Mouse (Mus musculus) CD8-positive naive resting alpha-beta T cell, adult 2 months (primary cell): ENCODE measurements around the gene Cfap74.

Experiments used
- DNase-seq, 2 experiments: peaks; one replicate each; pipeline ENCODE4 v3.0.0; 2022; ENCODE audit warnings: low read depth in 2 of 2, low spot score in 2 of 2

The Cfap74 gene

DNA sequence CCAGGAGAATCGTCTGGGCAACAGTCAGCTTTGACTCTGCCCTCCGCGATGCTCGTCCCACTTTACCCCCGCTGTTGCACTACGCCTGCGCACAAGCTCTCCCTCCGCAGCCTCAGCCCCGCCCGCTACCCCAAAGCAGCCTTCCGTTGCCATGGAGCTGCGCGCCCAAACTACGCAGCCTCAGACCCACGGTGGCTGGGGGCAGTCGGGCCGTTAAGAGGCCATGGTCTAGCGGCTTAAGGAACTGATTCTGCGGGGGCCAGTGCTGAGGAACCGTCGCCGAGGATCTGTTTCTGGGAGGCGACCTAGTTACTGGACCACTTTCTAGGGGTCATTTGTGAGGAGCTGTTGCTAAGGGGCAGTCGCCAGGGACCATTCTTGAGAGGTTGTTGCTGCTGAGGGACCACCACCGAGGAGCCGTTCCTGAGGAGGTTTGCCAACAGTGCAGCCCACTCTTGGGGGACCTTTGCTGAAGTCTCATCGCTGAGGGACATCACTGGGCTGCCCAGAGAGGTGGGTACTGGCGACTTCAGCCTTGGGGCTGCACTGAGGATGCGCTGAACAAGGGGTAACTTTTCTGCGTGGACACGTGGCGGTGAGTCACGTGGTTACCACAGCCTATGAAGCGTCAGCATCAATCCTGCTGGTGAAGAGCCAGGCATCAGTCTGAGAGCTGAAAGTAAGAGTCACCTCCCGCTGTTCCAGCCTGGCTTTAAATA is at the start of gene Cfap74:
Gene Cfap74 (plus strand): TSS at position 133 of the 719 bp plus-strand sequence.
- DNase-seq, result peak; percentile 42 to 67

DNA sequence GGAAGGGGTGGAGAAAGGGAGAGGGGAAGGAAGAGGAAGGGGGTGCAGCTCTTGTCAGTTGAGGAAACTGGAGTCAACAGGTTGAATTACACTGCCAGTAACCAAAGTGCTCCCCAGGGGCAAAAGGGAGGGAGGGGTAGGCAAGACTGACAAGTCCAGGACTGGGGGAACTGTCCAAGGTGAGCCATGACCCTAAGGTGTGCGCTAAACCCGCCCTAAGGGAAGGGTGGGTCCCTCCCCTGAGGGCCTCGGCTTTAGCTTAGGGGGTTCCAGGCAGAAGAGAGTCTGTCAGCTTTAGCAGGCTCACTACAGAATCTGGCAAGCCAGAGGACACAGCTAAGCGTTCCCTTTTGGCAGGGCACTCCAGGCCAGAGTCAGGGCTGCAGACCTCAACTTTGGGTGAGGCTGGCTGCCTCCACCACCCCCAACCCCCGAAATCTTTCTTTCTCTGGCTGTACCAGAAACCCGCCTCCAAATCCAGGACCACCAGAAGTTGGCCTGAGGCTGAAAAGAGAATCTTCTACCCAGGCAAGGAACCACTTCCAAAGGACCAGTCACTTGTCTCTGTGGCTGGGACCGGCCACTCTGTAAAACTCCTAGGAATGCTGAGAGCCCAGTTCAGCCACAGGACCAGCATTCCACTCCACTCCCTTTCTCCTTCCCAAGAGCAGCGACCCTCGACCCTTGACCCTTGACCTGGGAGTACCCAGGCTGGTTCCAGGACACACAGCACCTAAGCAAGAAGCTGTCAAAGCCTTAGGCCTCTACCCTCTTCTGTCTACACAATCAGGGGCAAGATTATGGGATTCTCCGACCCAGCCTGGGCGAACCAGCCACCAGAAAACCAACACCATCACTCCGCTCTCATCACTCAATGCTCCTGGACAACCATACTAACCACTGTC is 49.2 kb upstream of the Cfap74 start:
- DNase-seq, result no peak

DNA sequence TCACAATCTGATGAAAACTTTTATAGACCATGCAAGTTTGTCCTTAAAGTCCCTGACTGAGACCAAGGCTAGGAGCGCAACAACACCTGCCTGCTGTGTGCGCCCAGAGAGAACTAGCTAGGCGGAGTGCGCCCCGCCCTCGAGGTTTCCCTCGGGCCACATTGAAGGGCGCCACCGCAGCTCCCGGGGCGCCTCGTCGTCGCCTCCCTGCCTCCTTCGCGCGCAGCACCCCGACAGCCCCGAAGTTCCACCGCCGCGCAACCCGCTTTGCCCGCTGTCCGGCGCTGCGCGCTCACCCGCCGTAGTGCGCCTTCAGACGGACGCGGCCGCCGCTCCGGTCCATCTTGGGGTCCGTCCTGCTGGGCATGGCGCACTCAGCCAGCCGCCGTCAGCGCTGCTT is 48.1 kb upstream of the Cfap74 start:
- DNase-seq, result no peak

DNA sequence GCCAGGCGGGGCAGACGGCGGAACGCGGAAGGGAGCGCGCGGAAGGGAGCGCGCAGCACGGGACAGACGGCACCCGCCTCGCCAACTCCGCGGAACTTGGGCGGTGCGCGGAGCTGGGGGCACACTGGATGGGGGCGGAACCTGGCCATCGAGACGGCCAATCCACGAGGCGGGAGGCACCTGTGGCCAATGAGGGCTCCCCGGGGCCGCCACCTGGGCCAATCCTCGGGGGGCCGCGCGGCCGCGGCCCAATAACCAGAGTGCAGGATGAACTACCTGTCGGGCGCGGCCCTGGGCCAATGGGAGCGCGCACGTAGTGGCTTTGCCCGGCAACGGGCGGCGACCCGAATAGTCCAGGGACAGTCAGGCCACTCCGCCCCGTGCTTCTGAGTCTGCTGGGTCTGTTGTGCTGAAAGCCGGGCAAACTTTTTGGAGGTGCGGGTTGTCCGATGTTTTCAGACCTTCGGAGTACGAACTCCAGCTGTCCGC is 47.6 kb upstream of the Cfap74 start, which contains the start of gene Prkcz:
Gene Prkcz (minus strand): TSS at position 59 of the 489 bp plus-strand sequence.
- DNase-seq, result peak; percentile 86 to 89

DNA sequence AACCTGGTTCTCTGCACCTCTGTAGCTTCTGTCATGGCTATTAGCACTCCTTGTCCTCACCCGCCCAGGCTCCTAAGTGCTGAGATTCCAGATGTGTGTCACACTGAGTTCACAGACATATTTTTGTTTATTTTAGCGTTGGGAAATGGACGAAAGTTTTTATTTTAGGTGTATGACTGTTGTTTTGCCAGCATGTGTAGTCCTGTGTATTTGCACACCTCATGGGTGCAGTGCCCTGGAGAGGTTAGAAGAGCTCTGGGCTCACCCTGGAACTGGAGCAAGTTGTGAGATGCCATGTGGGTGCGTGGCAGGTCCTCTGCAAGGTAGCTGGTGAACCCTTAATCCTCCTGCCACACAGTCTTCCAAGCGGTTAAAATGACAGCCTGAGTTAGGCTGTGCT is 46.5 kb upstream of the Cfap74 start:
- DNase-seq, result no peak

DNA sequence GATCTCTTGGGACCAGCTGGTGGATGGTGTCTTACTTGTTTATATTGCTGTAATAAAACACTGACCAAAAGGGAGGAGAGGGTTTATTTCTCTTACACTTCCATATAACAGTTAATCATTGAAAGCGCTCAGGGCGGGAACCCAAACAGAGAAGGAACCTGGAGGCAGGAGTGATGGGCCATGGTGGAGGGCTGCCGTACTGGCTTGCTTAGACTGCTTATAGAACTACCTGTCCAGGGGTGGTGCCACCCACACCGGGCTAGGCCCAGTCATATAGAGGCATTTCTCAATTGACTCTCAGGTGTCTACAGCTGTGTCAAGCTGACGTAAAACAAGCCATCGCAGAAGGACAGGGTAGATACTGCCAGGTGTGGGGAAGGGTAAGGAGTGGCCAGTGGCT is 42.2 kb upstream of the Cfap74 start:
- DNase-seq, result no peak

DNA sequence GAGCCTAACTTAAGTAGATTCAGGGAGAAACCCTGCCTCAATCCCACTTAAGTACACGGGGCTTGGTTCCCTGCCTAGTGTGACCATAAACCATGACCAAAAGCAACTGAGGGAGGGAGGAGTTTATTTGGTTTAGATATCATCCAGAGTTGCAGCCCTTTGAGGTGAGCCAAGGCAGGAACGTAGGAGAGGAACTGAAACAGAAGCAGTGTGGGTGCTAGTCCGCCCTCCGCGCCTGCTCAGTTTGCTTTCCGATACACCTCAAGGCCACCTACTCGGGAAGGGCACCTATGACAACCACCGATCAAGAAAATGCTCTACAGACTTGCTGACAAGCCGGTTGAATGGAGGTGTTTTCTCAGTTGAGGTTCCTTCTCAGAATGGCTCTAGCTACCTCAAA is 41.3 kb upstream of the Cfap74 start:
- DNase-seq, result no peak

DNA sequence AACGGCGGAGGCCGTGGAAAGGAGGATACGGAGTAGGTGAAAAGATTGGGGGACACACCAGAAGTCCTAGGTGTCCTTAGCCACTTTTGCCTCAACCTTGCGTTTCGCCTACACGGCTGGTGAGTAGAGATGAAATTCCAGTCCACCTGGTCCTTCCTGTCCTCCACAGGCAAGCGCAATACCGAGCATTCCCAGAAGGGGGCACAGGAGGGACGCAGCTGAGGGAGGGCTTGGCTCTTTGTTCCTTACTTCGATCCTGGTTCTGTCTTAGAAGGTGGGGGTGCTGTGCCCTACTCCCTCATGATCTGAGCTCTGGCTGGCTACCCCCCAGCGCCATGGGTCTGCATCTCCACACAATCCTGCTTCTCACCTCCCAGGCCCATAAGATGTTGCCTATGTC is 40.3 kb upstream of the Cfap74 start:
- DNase-seq, result peak; percentile 55 to 74

DNA sequence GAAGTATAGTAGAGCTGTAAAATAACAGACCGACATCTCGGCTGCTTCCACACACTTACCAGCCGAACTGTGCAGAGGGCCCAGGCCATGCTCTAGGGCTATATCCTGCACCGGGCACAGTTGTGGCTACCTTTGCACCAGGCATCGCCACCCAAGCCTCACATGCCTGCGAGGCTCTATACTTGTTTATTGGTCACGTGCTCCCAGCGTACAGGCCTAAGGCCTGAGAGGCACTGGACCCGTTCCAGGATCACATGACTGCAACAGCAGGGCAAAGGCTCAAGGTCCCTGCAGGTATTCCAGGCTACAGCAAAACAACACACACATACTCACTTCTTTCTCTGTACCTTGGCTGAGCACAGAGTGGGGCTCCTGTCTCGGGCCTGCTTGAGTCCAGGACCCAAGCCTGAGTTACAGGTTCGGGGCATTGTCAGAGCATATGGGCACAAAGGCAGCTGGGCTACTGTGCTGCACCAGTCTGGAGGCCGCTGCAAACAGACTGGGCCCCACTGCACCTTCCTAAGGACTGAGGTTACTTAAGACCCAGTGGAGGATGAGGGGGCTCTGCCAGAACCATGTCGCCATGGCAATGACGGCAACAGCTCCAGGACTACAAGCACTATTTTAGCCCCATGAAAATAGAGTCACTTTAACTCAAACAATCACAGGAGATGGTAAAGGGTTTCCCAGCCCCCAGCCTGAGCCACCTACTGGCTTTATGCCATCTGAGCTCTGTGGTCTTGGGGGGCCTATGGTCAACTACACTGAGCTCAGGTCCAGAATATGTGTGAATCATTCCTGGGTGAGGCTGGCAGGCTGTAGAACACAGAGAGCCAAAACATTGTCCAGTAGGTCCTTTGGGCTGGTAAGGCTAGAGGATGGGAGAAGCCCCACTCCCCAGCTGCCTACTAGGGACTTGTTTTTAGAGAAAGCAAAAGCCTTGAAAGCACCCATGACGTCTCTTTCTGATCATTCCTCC is 38.0 kb upstream of the Cfap74 start:
- no peak for DNase-seq

DNA sequence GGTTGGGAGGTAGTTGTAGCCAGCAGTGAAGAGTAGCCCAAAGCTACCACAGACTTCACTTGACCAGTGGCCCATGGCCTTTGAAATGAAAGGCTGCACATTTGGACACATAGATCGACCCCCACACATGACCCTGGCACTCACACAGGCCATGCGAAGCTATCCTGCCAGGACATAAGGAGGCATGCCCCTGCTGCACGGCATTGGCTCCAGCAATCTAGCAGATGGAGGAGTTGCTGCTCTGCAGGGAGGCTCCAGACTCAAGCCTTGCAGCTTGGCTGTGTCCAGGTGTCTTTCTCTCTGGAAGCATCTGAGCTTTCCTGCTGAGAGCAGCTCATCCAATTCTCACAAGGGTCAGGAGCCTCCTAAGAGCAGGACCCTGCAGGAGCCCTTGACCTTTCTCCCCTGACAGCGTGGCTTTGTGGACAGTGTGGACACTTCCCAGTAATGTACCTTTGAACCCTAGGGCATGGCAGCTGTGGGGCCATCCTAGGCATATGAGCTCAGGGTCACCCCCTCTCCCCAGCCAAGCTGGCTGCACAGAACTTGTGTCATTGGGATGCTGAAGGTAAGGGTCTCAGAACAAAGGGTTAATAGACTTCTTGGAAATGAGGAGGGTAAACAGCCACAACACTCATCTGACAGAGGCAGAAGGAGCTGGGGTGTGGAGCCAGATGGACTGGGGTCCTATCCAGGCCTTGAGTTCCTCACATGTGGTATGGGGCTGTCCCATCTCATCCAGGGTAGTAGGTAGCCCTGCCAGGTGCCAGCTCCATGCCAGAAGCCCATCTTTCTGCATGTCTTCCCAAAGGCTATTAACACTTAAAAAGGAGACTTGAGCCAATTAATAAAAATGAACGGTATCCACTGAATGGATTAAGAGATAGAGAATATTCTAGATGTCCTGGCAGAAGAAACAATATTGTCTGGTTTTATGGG is 36.9 kb upstream of the Cfap74 start:
- DNase-seq, result no peak

DNA sequence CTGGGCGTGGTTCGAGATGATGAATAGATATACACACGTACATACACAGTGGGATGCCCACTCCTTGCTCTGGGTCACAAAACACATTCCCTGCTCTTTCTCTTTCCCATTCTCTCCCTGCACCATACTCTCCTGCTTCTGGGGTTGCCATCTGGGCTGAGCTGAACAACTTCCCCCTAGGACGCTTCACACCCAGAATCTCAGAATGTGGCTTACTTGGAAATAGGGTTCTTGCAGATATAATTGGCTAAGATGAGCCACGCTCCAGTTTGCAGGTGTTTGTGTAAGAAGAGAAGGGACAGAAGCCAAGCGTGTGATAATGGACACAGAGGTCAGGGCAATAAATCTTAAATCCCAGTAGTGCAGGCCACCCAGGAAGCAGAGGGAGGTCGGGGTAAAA is 27.0 kb upstream of the Cfap74 start:
- no peak for DNase-seq

DNA sequence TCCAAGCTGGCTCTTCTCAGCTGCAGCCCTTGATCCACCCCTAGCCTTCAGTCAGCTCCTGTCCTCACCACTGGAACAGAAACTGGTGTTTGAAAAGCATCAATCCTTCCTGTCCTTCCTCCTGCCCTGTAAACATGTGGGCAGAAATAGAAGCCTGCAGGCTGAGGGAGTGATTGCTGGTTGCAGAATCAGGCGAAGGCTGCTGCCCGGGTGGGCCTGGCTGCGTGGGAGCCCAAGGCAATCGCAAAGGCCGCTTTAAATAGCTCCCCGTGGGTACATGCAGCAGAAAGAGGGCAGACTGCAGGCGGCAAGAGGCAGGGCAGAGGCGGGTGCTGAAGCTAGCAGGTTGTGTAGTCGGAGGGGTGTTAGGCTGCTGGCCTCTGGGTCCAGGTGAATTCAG is 26.2 kb upstream of the Cfap74 start:
- DNase-seq, result no peak

DNA sequence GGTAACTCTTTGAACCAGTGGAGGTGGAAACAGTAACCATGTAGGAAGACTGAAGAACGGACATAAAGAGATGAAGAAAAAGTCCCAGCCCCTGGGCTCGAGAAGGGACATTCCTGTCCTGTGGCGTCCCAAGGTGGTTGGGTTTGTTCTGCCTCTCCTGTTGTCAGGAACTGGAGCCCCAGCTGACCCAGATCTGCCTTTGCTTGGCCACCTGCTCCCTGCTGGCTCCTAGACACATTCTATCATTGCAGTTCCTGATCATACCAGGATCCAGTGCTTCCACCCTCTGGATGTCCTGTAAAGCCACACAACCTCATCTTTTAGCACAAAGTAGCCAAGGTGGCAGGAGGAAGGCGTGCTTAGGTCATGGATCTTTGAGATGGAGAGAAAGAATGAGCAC is 25.7 kb upstream of the Cfap74 start:
- DNase-seq, result no peak

DNA sequence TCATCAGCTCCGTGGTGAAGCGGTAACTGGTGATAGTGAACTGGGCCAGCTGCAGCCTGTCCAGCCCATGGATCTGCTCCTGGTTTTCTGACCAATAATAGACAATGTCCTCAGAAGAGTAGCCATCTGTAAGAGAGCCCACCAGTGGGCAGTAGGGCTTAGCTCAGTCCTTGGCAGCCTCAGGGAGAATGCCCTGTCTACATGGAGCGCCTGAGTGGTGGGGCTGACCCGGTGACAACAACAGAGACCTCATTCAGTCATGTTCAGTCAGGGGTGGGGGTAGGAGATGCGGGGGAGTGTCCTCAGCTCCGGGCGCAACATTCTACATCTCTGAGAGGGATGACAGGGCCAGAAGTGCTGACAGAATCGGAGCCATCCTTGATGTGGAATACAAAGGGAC is 21.8 kb upstream of the Cfap74 start:
- no peak for DNase-seq

DNA sequence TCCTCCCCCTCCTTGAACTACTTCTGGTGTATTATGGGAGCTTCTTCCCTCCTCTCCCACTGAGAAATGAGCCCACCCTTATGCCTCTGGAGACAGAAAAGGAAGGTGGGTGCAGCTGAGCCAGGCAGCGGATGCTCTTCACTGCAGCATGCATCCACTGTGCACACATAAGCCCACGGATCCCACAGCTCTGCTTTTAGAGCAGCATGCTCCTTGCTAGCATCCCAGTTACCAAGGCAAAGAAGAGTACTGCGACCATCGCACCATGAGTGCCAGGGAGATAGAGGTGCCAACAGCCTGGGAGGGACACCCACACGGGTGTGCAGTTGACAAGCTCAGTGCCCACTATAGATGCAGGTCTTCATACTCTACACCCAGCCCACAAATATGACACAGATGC is 13.5 kb upstream of the Cfap74 start:
- no peak for DNase-seq

DNA sequence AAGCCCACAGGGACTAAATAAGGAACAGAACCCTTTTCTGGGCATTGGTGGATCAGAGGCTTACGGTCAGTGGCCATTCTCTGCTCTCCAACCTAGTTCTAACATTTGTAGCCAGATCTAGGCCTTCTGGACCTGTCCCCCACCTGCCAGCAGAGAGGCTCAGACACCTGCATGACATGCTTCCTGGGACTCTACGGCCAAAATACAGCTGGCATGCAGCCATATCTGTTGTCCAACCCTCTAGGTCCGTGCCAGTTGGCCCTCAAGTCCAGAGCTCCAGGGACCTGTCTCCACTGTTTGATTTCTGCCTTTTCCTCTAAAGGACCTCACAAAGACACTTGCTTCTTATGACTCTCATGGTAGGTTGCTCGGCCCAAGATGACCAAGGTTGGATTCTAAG is 12.2 kb upstream of the Cfap74 start:
- no peak for DNase-seq

DNA sequence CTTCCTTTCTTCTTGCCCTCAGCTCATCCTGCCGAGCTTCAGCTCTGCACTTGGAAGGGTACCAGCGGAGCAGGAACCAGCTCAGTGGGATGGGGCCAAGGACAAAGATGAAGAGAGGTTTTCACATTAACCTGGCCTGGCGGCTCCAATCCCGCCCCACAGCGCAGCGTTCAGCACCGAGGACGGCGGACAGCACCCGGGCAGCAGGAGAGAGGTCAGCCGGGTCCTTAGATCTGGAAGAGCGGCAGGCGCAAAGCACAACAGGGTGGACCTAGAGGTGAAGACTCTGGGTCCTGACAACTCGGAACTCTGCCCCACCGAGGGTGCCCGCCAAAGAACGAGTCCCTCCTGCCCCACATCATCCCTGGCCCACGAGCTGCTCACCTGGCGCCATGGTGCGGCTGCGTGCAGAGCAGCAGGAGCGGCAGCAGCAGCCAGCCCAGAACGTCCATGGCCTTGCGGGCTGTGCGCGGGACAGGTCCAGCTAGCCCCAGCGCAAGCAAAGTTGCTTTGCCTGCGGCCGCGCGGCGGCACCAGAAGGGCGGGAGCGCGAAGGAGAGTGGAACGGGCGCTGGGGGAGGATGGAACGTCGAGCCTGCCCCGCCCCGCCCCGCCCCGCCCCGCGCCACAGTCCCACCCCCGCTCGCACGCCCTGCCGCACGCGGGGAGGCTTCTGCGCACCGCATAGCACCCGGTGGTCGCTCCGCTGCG is 11.3 kb upstream of the Cfap74 start, which contains the start of gene Gabrd:
Gene Gabrd (minus strand): TSS at position 602 of the 711 bp plus-strand sequence.
- peak in 1 of 2 experiments; percentile 2 for DNase-seq

DNA sequence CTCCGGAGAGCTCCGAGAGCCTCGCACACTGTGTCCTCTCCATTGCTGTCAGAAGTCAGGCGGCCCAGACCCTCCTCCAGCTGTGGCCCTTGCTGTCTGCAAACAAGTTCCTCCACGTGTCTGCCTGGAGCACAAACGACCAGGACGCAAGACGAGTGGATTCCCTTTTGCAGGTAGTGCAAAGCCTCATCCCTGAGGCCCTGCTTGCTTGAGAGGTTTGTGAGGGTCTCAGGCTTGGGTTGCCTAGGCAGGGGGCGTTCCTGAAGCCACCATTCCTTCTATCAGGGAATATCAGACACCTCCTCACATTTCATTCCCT is 10.8 kb upstream of the Cfap74 start:
- no peak for DNase-seq

DNA sequence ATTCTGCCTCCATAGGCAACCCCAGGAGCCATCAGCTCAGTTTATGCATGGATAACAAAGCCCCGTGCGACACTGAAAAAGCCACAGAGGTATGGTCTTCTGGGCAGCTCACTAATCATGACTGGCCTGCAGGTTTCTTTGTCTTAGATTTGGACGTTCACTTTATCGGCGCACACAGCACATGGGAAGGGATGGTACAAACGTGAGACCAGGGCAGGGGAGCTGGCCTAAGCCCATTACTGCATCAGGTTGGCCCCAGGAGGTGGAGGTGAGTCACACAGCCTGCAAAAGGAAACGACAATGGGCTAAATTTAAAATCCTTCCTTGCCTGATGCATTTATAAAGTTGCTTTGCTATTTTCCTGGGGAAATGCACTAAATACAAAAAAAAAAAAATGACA is 7.9 kb upstream of the Cfap74 start:
- DNase-seq, result no peak
